Mouse (Mus musculus) stomach, postnatal 0 days (tissue): ENCODE measurements around the gene Mamld1.
"Not testable (repeated sequence)": the region's sequence is repeated elsewhere in the genome, so short reads cannot be mapped to it uniquely, and the experiment has no call there.

ENCODE experiments used
- CTCF ChIP-seq: IDR thresholded peaks from 2 replicates; pipeline ENCODE4 v1.5.1; 2016; ENCODE audit warnings: antibody characterized with exemption, low read depth, mild to moderate bottlenecking, moderate library complexity
- EP300 ChIP-seq: optimal IDR thresholded peaks from 2 replicates; pipeline ENCODE3; 2016; ENCODE audit warnings: antibody characterized with exemption

DNA sequence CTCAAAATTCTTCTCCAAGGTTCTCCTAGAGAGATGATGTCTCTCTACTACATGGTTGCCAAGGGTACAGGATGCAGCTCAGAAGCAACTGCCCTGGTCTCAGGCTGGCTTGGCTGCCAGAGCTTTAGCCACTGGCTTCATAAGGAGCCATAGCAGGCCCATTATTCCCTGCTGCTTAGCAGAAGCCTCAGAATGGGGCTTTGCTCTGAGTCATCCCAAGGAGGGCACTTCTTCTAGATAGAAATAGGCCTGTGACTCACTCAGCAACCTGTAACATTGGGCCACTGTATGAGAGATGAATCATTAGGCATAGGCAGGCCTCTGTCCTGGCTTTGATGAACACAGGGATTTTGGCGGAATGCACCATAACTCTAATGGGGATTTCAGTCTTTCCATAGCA is 21.1 kb upstream of the Mamld1 start:
- TF ChIP-seq CTCF, EP300: not testable (repeated sequence)
